Mouse (Mus musculus): ENCODE data around the gene Gm20708. TPM values are rescaled to one million over a fixed set of nuclear protein-coding genes. Genes with fewer than 3 reads are reported as not detected.

The Gm20708 gene
- polyA plus RNA-seq, 1 experiment from 2014 or later: 1.6 TPM

GRCm38 (mm10) chr11:117880977-117881358 lies 71.5 kb downstream of the Gm20708 start:
- no peaks in the 10 kb centered on the region for H3K36me3 ChIP-seq (ENCODE audit: control insufficient read depth, insufficient read depth, low read length)
- no peaks in the 10 kb centered on the region for H3K9me3 ChIP-seq (replicated peaks; ENCODE audit: control insufficient read depth, low read length, poor library complexity, severe bottlenecking)
- H3K9ac ChIP-seq (ENCODE audit: low read depth, low read length): no peak overlapping the region
- no peak overlapping the region for H3K4me3 ChIP-seq (ENCODE audit: low read depth, low read length)
- no peak overlapping the region for H3K27ac ChIP-seq (ENCODE audit: low read length)
- no peaks in the 10 kb centered on the region for H3K27me3 ChIP-seq (ENCODE audit: control insufficient read depth, insufficient read depth, low read depth, low read length)
- no peak for ATAC-seq
- H3K4me1 ChIP-seq (ENCODE audit: control insufficient read depth, insufficient read depth, low read length): peaks cover 13% of the 10 kb centered on the region
- no peak overlapping the region for H3K4me2 ChIP-seq (ENCODE audit: low read length)
- 86% methylated on average over 6 of the region's 6 CpGs for WGBS

- Histone ChIP-seq H3K27me3 (ENCODE audit: control insufficient read depth, insufficient read depth, low read depth, low read length) (no peaks in the 10 kb centered on the region), H3K4me1 (ENCODE audit: control insufficient read depth, insufficient read depth, low read length) (peaks cover 13% of the 10 kb centered on the region), H3K4me2 (ENCODE audit: low read length) (no peak overlapping the region), H3K36me3 (ENCODE audit: control insufficient read depth, insufficient read depth, low read length) (no peaks in the 10 kb centered on the region), H3K4me3 (ENCODE audit: low read depth, low read length) (no peak overlapping the region), H3K27ac (ENCODE audit: low read length) (no peak overlapping the region), H3K9me3 (replicated peaks; ENCODE audit: control insufficient read depth, low read length, poor library complexity, severe bottlenecking) (no peaks in the 10 kb centered on the region), H3K9ac (ENCODE audit: low read depth, low read length) (no peak overlapping the region)
- no peak for ATAC-seq
- 13% methylated on average over 8 of the region's 8 CpGs for WGBS
Observed at GRCm38 (mm10) chr11:117881787-117882186, 72.3 kb downstream of the Gm20708 start.

GRCm38 (mm10) chr11:117882208-117882607 lies 72.7 kb downstream of the Gm20708 start:
- no peaks in the 10 kb centered on the region for H3K27me3 ChIP-seq (ENCODE audit: control insufficient read depth, insufficient read depth, low read depth, low read length)
- no peak for ATAC-seq
- H3K4me2 ChIP-seq (ENCODE audit: low read length): no peak overlapping the region
- no peak overlapping the region for H3K9ac ChIP-seq (ENCODE audit: low read depth, low read length)
- no peaks in the 10 kb centered on the region for H3K36me3 ChIP-seq (ENCODE audit: control insufficient read depth, insufficient read depth, low read length)
- H3K4me3 ChIP-seq (ENCODE audit: low read depth, low read length): no peak overlapping the region
- no peaks in the 10 kb centered on the region for H3K9me3 ChIP-seq (replicated peaks; ENCODE audit: control insufficient read depth, low read length, poor library complexity, severe bottlenecking)
- peaks cover 13% of the 10 kb centered on the region for H3K4me1 ChIP-seq (ENCODE audit: control insufficient read depth, insufficient read depth, low read length)
- WGBS: 74% methylated on average over 1 of the region's 1 CpGs
- H3K27ac ChIP-seq (ENCODE audit: low read length): no peak overlapping the region

GRCm38 (mm10) chr11:117886000-117886399 lies 76.5 kb downstream of the Gm20708 start:
- H3K9me3 ChIP-seq (replicated peaks; ENCODE audit: control insufficient read depth, low read length, poor library complexity, severe bottlenecking): no peaks in the 10 kb centered on the region
- no peak overlapping the region for H3K4me2 ChIP-seq (ENCODE audit: low read length)
- H3K4me3 ChIP-seq (ENCODE audit: low read depth, low read length): no peak overlapping the region
- H3K9ac ChIP-seq (ENCODE audit: low read depth, low read length): no peak overlapping the region
- H3K27ac ChIP-seq (ENCODE audit: low read length): no peak overlapping the region
- H3K27me3 ChIP-seq (ENCODE audit: control insufficient read depth, insufficient read depth, low read depth, low read length): no peaks in the 10 kb centered on the region
- ATAC-seq: no peak
- peaks cover 25% of the 10 kb centered on the region for H3K4me1 ChIP-seq (ENCODE audit: control insufficient read depth, insufficient read depth, low read length)
- no peaks in the 10 kb centered on the region for H3K36me3 ChIP-seq (ENCODE audit: control insufficient read depth, insufficient read depth, low read length)
- 67% methylated on average over 5 of the region's 5 CpGs for WGBS

GRCm38 (mm10) chr11:117888168-117888852 lies 78.8 kb downstream of the Gm20708 start:
- peak overlapping the region; percentile 48 for H3K4me2 ChIP-seq (ENCODE audit: low read length)
- H3K27me3 ChIP-seq (ENCODE audit: control insufficient read depth, insufficient read depth, low read depth, low read length): no peaks in the 10 kb centered on the region
- peak overlapping the region; percentile 16; the same call in 1 of the 2 replicates for H3K4me3 ChIP-seq (ENCODE audit: low read depth, low read length)
- 18% methylated on average over 20 of the region's 20 CpGs for WGBS
- no peaks in the 10 kb centered on the region for H3K36me3 ChIP-seq (ENCODE audit: control insufficient read depth, insufficient read depth, low read length)
- H3K9me3 ChIP-seq (replicated peaks; ENCODE audit: control insufficient read depth, low read length, poor library complexity, severe bottlenecking): no peaks in the 10 kb centered on the region
- no peak for ATAC-seq
- no peak overlapping the region for H3K27ac ChIP-seq (ENCODE audit: low read length)
- H3K9ac ChIP-seq (ENCODE audit: low read depth, low read length): peak overlapping the region; percentile 53
- peaks cover 27% of the 10 kb centered on the region for H3K4me1 ChIP-seq (ENCODE audit: control insufficient read depth, insufficient read depth, low read length)

GRCm38 (mm10) chr11:117888853-117889822 lies 79.7 kb downstream of the Gm20708 start:
- Histone ChIP-seq H3K9me3 (replicated peaks; ENCODE audit: control insufficient read depth, low read length, poor library complexity, severe bottlenecking) (no peaks in the 10 kb centered on the region), H3K27me3 (ENCODE audit: control insufficient read depth, insufficient read depth, low read depth, low read length) (no peaks in the 10 kb centered on the region), H3K27ac (ENCODE audit: low read length) (no peak overlapping the region), H3K36me3 (ENCODE audit: control insufficient read depth, insufficient read depth, low read length) (no peaks in the 10 kb centered on the region), H3K4me1 (ENCODE audit: control insufficient read depth, insufficient read depth, low read length) (peaks cover 27% of the 10 kb centered on the region), H3K4me2 (ENCODE audit: low read length) (peak overlapping the region; percentile 48), H3K9ac (ENCODE audit: low read depth, low read length) (peak overlapping the region; percentile 53), H3K4me3 (ENCODE audit: low read depth, low read length) (peak overlapping the region; percentile 16; the same call in 1 of the 2 replicates)
- WGBS: 2% methylated on average over 33 of the region's 33 CpGs
- peak; percentile 16; the same call in 1 of the 2 replicates for ATAC-seq

Other genes starting within 250 kb of the Gm20708 start
- 28.1 and 31.6 TPM in 2 replicates for gene Tnrc6c, start 155.4 kb upstream of the Gm20708 start, polyA plus RNA-seq (2015; fragmentation: Nextera tagmentation; extraction: Ambion mirVana)
- 0.73 and 1.6 TPM in 2 replicates for gene Tmc8, start 27.6 kb upstream of the Gm20708 start, polyA plus RNA-seq (2015; fragmentation: Nextera tagmentation; extraction: Ambion mirVana)
- gene Tmc6, start 27.5 kb upstream of the Gm20708 start, polyA plus RNA-seq (2015; fragmentation: Nextera tagmentation; extraction: Ambion mirVana): 4.2 and 4.5 TPM in 2 replicates
- not detected in 2 replicates for gene 6030468B19Rik, start 12.0 kb upstream of the Gm20708 start, polyA plus RNA-seq (2015; fragmentation: Nextera tagmentation; extraction: Ambion mirVana)
- gene Syngr2, start within 50 bp of the Gm20708 start, polyA plus RNA-seq (2015; fragmentation: Nextera tagmentation; extraction: Ambion mirVana): 12.8 and 13.8 TPM in 2 replicates
- 5.6 and 5.9 TPM in 2 replicates for gene Afmid, start 16.3 kb downstream of the Gm20708 start, polyA plus RNA-seq (2015; fragmentation: Nextera tagmentation; extraction: Ambion mirVana)
- gene Tk1, start 16.4 kb downstream of the Gm20708 start, polyA plus RNA-seq (2015; fragmentation: Nextera tagmentation; extraction: Ambion mirVana): 9.8 and 12.9 TPM in 2 replicates
- gene Birc5, start 39.6 kb downstream of the Gm20708 start, polyA plus RNA-seq (2015; fragmentation: Nextera tagmentation; extraction: Ambion mirVana): 21.0 and 27.3 TPM in 2 replicates
- not detected in 2 replicates for gene Tmem235, start 51.1 kb downstream of the Gm20708 start, polyA plus RNA-seq (2015; fragmentation: Nextera tagmentation; extraction: Ambion mirVana)
- 4.2 and 5.0 TPM in 2 replicates for gene Tha1, start 63.8 kb downstream of the Gm20708 start, polyA plus RNA-seq (2015; fragmentation: Nextera tagmentation; extraction: Ambion mirVana)
- gene Socs3, start 160.4 kb downstream of the Gm20708 start, polyA plus RNA-seq (2015; fragmentation: Nextera tagmentation; extraction: Ambion mirVana): 5.9 and 7.2 TPM in 2 replicates
- gene Pgs1, start 176.6 kb downstream of the Gm20708 start, polyA plus RNA-seq (2015; fragmentation: Nextera tagmentation; extraction: Ambion mirVana): 61.2 and 62.1 TPM in 2 replicates

All from midbrain, embryonic 16.5 days (tissue).